Mouse (Mus musculus) embryo, embryonic 10.5 days (tissue): Measurements from ENCODE around the gene Plcd4.

Source experiments
- DNase-seq: peaks from one replicate; pipeline ENCODE4 v3.0.0-alpha.2; 2015; ENCODE audit warnings: low spot score

Gene Plcd4

DNA sequence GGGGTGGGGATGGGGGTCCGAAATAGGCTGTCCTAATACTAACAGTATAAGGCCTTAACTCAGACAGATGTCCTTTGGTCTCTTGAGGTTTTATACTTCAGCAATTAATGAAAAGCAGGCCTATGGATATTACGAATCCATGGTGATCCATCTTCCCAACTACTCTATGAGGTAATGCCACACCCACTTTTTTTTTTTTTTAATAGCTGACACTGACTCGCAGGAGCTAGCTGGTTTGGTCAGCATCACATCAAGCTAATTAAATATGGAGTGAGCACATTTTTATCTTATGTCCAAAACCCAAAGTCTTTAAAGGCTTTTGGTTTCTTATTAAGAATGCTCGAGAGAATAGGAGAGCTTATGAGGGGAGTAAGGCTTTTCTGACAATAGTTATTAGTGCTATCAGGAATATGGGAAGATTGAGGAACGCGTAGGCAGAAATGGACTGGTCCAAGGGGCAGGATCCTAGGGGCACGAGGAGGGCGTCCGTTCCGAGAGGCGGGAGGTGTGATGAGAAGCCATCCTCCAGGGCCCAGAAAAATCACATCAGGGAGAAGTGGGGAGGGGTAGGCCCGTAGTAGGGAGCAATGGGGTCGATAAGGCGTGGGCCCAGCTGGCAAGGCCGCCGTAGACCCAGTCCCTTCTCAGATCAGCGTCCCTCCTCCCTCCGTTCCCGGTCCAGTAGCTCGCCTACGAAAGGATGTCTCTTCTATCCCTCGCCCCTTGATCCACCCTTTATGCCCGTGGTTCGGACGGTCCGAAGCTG lies 58.0 kb downstream of the Plcd4 start:
- no peak for DNase-seq

DNA sequence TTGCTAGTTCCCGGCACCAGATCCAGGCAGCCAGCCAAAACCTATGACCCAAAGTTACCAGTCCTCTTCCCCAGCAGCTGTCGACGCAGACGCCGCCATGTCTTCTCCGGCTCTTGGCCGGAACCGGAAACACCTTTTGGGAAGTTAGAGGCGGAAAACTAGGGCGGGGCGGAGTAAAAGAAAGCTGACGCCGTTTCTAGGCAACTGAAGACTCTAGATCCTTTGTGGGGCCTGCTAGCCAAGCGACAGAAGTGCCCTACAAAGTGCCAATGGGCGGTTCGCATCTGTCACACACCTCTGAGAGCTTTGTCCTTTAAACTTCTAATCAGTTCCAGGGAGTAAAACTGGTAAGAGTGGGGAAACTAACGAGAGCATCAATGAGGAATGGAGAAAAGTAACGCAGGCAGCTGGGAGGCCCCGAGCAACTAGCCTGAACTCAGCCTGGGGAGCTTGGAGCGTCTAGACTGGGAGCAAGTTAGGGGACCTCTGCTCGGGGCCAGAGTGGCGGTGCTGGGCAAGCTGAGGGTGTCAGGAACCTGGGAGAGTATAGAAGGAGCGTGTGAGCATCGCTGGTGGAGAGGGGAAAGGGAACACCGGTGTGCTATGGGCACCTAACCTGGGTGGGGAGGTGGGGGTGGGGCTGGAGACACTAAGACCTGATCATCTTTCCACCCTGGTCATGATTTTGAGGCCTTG lies 58.7 kb downstream of the Plcd4 start, which contains the start of the genes Rnf25 and Stk36:
Gene Rnf25 (minus strand): TSS at position 131 of the 696 bp plus-strand sequence.
Gene Stk36 (plus strand): TSS at position 179 of the 696 bp plus-strand sequence.
- peak; percentile 97 for DNase-seq
